Mouse (Mus musculus) cerebellum, adult 2 months (tissue): ENCODE measurements at regions not wholly inside any gene's neighbourhood (a gene's known extent, or its start where the extent isn't known, plus 50 kb on each side); places are given as distances from the start of the nearest gene placed in this dataset.

Experiments
- CTCF ChIP-seq: fragments of 200-500 bp; IDR thresholded peaks from 2 replicates; pipeline ENCODE4 v1.5.1; 2011; ENCODE audit warnings: low read depth, mild to moderate bottlenecking, control low read depth, low read length, moderate library complexity, borderline replicate concordance; ENCODE audit not compliant: insufficient read depth
- POLR2A ChIP-seq: fragments of 200-500 bp; IDR thresholded peaks from 2 replicates; pipeline ENCODE4 v1.6.1; 2011; ENCODE audit warnings: low read length, control low read depth, borderline replicate concordance; ENCODE audit not compliant: insufficient read depth

DNA sequence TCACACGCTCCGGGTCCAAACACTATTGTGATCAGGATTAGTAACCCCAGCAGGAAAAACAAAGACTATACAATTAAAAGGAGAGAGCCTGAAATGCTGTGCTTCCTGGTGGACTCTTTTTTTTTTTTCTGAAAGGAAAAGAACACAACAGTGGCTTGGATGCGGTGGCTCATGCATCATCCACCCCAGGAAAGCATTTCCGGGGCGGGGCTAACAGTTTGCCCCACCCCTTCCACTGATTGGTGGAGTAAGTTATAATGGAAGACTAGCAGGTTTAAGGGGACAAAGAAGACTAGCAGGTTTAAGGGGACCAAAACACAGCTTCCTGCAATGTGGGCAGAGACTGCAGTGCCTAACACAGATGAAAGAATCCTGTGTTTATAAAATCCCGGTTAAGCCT lies 524.0 kb downstream of the Gm9195 start:
- TF ChIP-seq CTCF = no peak
- TF ChIP-seq POLR2A = no peak
